Mouse (Mus musculus) E14TG2a.4 (cell line): ENCODE measurements around the gene Nasp.

Experiments used
- CTCF ChIP-seq: conservative IDR thresholded peaks from 2 replicates; pipeline ENCODE4 v1.5.1; 2014; ENCODE audit warnings: low read length
- POU5F1 ChIP-seq: IDR thresholded peaks from 2 replicates; pipeline ENCODE4 v1.6.1; 2014; ENCODE audit warnings: low read length, borderline replicate concordance

- TF ChIP-seq CTCF = no peak
- no peak for TF ChIP-seq POU5F1
Observed at GRCm38 (mm10) chr4:116645624-116646023, 17.9 kb upstream of the Nasp start.
